Mouse (Mus musculus) embryo, embryonic 11 days (tissue): ENCODE results near the gene Ccdc162.
A peak's percentile ranks its signal among the peaks of the same experiment; 100 is the strongest.

Experiments
- DNase-seq: peaks from one replicate; pipeline ENCODE4 v3.0.0-alpha.2; 2015

Gene Ccdc162

GRCm38 (mm10) chr10:41632062-41632461 lies 84.4 kb downstream of the Ccdc162 start:
- no peak for DNase-seq

GRCm38 (mm10) chr10:41626996-41627395 lies 89.4 kb downstream of the Ccdc162 start:
- DNase-seq = no peak

GRCm38 (mm10) chr10:41619988-41620387 lies 96.4 kb downstream of the Ccdc162 start:
- DNase-seq = no peak

- no peak for DNase-seq
Measured at GRCm38 (mm10) chr10:41615487-41615886, 100.9 kb downstream of the Ccdc162 start.

GRCm38 (mm10) chr10:41611941-41612340 lies 104.5 kb downstream of the Ccdc162 start:
- no peak for DNase-seq

GRCm38 (mm10) chr10:41609475-41609874 lies 107.0 kb downstream of the Ccdc162 start:
- DNase-seq = no peak

GRCm38 (mm10) chr10:41608485-41608884 lies 107.9 kb downstream of the Ccdc162 start:
- DNase-seq = no peak

- DNase-seq = no peak
Measured at GRCm38 (mm10) chr10:41602667-41603066, 113.8 kb downstream of the Ccdc162 start.

GRCm38 (mm10) chr10:41601898-41602545 lies 114.4 kb downstream of the Ccdc162 start:
- no peak for DNase-seq

GRCm38 (mm10) chr10:41601302-41601701 lies 115.1 kb downstream of the Ccdc162 start:
- no peak for DNase-seq

- DNase-seq = no peak
Measured at GRCm38 (mm10) chr10:41599051-41599450, 117.4 kb downstream of the Ccdc162 start.

GRCm38 (mm10) chr10:41598221-41598620 lies 118.2 kb downstream of the Ccdc162 start:
- DNase-seq = no peak

- DNase-seq = no peak
Measured at GRCm38 (mm10) chr10:41595550-41595949, 120.9 kb downstream of the Ccdc162 start.

- no peak for DNase-seq
Measured at GRCm38 (mm10) chr10:41594957-41595356, 121.5 kb downstream of the Ccdc162 start.

GRCm38 (mm10) chr10:41594433-41594832 lies 122.0 kb downstream of the Ccdc162 start:
- DNase-seq = no peak

- no peak for DNase-seq
Measured at GRCm38 (mm10) chr10:41588616-41589015, 127.8 kb downstream of the Ccdc162 start.

- DNase-seq = no peak
Measured at GRCm38 (mm10) chr10:41586947-41587852, 129.2 kb downstream of the Ccdc162 start.

- DNase-seq = peak; percentile 28
Measured at GRCm38 (mm10) chr10:41583383-41583782, 133.1 kb downstream of the Ccdc162 start.

GRCm38 (mm10) chr10:41582901-41583361 lies 133.5 kb downstream of the Ccdc162 start:
- peak; percentile 57 for DNase-seq

GRCm38 (mm10) chr10:41580441-41580840 lies 136.0 kb downstream of the Ccdc162 start:
- DNase-seq = no peak

- no peak for DNase-seq
Measured at GRCm38 (mm10) chr10:41578541-41578940, 137.9 kb downstream of the Ccdc162 start.

- DNase-seq = no peak
Measured at GRCm38 (mm10) chr10:41576328-41576833, 140.1 kb downstream of the Ccdc162 start.

GRCm38 (mm10) chr10:41575451-41576327 lies 140.7 kb downstream of the Ccdc162 start:
- DNase-seq = no peak
